Mouse (Mus musculus): ENCODE results near the gene Zfp367. TPM values are rescaled to one million over a fixed set of nuclear protein-coding genes. Genes with fewer than 3 reads are reported as not detected.
A peak's percentile ranks its signal among the peaks of the same experiment; 100 is the strongest.

Gene Zfp367
- polyA plus RNA-seq, 1 experiment from 2014 or later = 18.8 TPM

GRCm38 (mm10) chr13:64107105-64107504, 45.9 kb downstream of the Zfp367 start:
- no peaks in the 10 kb centered on the region for H3K9me3 ChIP-seq
- no peaks in the 10 kb centered on the region for H3K36me3 ChIP-seq (replicated peaks)
- no peak overlapping the region for H3K27ac ChIP-seq
- DNase-seq (ENCODE audit: extremely low spot score, low spot score) = no peak
- WGBS = 63% methylated on average over 3 of the region's 3 CpGs
- peaks cover 23% of the 10 kb centered on the region for H3K4me1 ChIP-seq
- no peak overlapping the region for H3K4me3 ChIP-seq
- H3K27me3 ChIP-seq (ENCODE audit: poor library complexity, severe bottlenecking) = peaks cover 43% of the 10 kb centered on the region

GRCm38 (mm10) chr13:64105690-64106089, 47.3 kb downstream of the Zfp367 start:
- Histone ChIP-seq H3K27me3 (ENCODE audit: poor library complexity, severe bottlenecking) (peaks cover 43% of the 10 kb centered on the region), H3K36me3 (replicated peaks) (no peaks in the 10 kb centered on the region), H3K4me3 (no peak overlapping the region), H3K9me3 (no peaks in the 10 kb centered on the region), H3K4me1 (peaks cover 23% of the 10 kb centered on the region), H3K27ac (no peak overlapping the region)
- 94% methylated on average over 3 of the region's 3 CpGs for WGBS
- no peak for DNase-seq (ENCODE audit: extremely low spot score, low spot score)

- no peak for DNase-seq (ENCODE audit: extremely low spot score, low spot score)
- 67% methylated on average over 3 of the region's 3 CpGs for WGBS
- no peaks in the 10 kb centered on the region for H3K36me3 ChIP-seq (replicated peaks)
- H3K4me3 ChIP-seq = no peak overlapping the region
- H3K27ac ChIP-seq = no peak overlapping the region
- H3K9me3 ChIP-seq = no peaks in the 10 kb centered on the region
- peaks cover 22% of the 10 kb centered on the region for H3K27me3 ChIP-seq (ENCODE audit: poor library complexity, severe bottlenecking)
- no peaks in the 10 kb centered on the region for H3K4me1 ChIP-seq
These were observed 52.8 kb downstream of the Zfp367 start for GRCm38 (mm10) chr13:64100186-64100585.

GRCm38 (mm10) chr13:64098992-64099391, 54.0 kb downstream of the Zfp367 start:
- 72% methylated on average over 9 of the region's 9 CpGs for WGBS

GRCm38 (mm10) chr13:64093341-64093740, 59.7 kb downstream of the Zfp367 start:
- Histone ChIP-seq H3K9me3 (no peaks in the 10 kb centered on the region), H3K4me1 (peaks cover 4% of the 10 kb centered on the region; the same call in 1 of the 2 replicates), H3K27ac (no peak overlapping the region), H3K36me3 (replicated peaks) (no peaks in the 10 kb centered on the region), H3K27me3 (ENCODE audit: poor library complexity, severe bottlenecking) (0 out of 2 replicates have a peak, but pooled peaks cover 4% of the 10 kb centered on the region), H3K4me3 (no peak overlapping the region)
- peak; percentile 72 for DNase-seq (ENCODE audit: extremely low spot score, low spot score)
- WGBS = 6% methylated on average over 1 of the region's 1 CpGs

More at GRCm38 (mm10) chr13:64098992-64099391, 54.0 kb downstream of the Zfp367 start:
- Histone ChIP-seq H3K36me3 (replicated peaks) (no peaks in the 10 kb centered on the region), H3K27me3 (ENCODE audit: poor library complexity, severe bottlenecking) (peaks cover 10% of the 10 kb centered on the region), H3K4me1 (no peaks in the 10 kb centered on the region), H3K9me3 (no peaks in the 10 kb centered on the region), H3K27ac (no peak overlapping the region), H3K4me3 (no peak overlapping the region)
- DNase-seq (ENCODE audit: extremely low spot score, low spot score) = no peak

GRCm38 (mm10) chr13:64092752-64093151, 60.2 kb downstream of the Zfp367 start:
- no peaks in the 10 kb centered on the region for H3K36me3 ChIP-seq (replicated peaks)
- H3K9me3 ChIP-seq = no peaks in the 10 kb centered on the region
- no peak for DNase-seq (ENCODE audit: extremely low spot score, low spot score)
- H3K27me3 ChIP-seq (ENCODE audit: poor library complexity, severe bottlenecking) = 0 out of 2 replicates have a peak, but pooled peaks cover 4% of the 10 kb centered on the region
- H3K27ac ChIP-seq = no peak overlapping the region
- peaks cover 4% of the 10 kb centered on the region; the same call in 1 of the 2 replicates for H3K4me1 ChIP-seq
- 83% methylated on average over 6 of the region's 6 CpGs for WGBS
- no peak overlapping the region for H3K4me3 ChIP-seq

GRCm38 (mm10) chr13:64092141-64092540, 60.9 kb downstream of the Zfp367 start:
- no peak for DNase-seq (ENCODE audit: extremely low spot score, low spot score)
- Histone ChIP-seq H3K9me3 (no peaks in the 10 kb centered on the region), H3K27ac (no peak overlapping the region), H3K36me3 (replicated peaks) (no peaks in the 10 kb centered on the region), H3K4me1 (peaks cover 4% of the 10 kb centered on the region; the same call in 1 of the 2 replicates), H3K4me3 (no peak overlapping the region), H3K27me3 (ENCODE audit: poor library complexity, severe bottlenecking) (0 out of 2 replicates have a peak, but pooled peaks cover 4% of the 10 kb centered on the region)
- WGBS = 78% methylated on average over 3 of the region's 3 CpGs

- Histone ChIP-seq H3K4me3 (no peak overlapping the region), H3K27me3 (ENCODE audit: poor library complexity, severe bottlenecking) (0 out of 2 replicates have a peak, but pooled peaks cover 4% of the 10 kb centered on the region), H3K9me3 (no peaks in the 10 kb centered on the region), H3K4me1 (peaks cover 4% of the 10 kb centered on the region; the same call in 1 of the 2 replicates), H3K27ac (no peak overlapping the region), H3K36me3 (replicated peaks) (no peaks in the 10 kb centered on the region)
- no peak for DNase-seq (ENCODE audit: extremely low spot score, low spot score)
- 81% methylated on average over 7 of the region's 7 CpGs for WGBS
These were observed 62.0 kb downstream of the Zfp367 start for GRCm38 (mm10) chr13:64091006-64091405.

GRCm38 (mm10) chr13:64090278-64090677, 62.7 kb downstream of the Zfp367 start:
- no peak overlapping the region for H3K4me3 ChIP-seq
- DNase-seq (ENCODE audit: extremely low spot score, low spot score) = no peak
- 89% methylated on average over 5 of the region's 5 CpGs for WGBS
- H3K4me1 ChIP-seq = peaks cover 4% of the 10 kb centered on the region; the same call in 1 of the 2 replicates
- H3K27ac ChIP-seq = no peak overlapping the region
- no peaks in the 10 kb centered on the region for H3K9me3 ChIP-seq
- no peaks in the 10 kb centered on the region for H3K36me3 ChIP-seq (replicated peaks)
- H3K27me3 ChIP-seq (ENCODE audit: poor library complexity, severe bottlenecking) = 0 out of 2 replicates have a peak, but pooled peaks cover 4% of the 10 kb centered on the region

GRCm38 (mm10) chr13:64089130-64089529, 63.9 kb downstream of the Zfp367 start, which contains the start of gene Hsd17b3:
Gene Hsd17b3, minus strand, starts transcription at chr13:64089230.
- no peaks in the 10 kb centered on the region for H3K36me3 ChIP-seq (replicated peaks)
- H3K4me3 ChIP-seq = no peak within 1 kb of the TSS
- 0 out of 2 replicates have a peak, but pooled peaks cover 4% of the 10 kb centered on the region for H3K27me3 ChIP-seq (ENCODE audit: poor library complexity, severe bottlenecking)
- peaks cover 4% of the 10 kb centered on the region; the same call in 1 of the 2 replicates for H3K4me1 ChIP-seq
- 74% methylated on average over 4 of the region's 4 CpGs for WGBS
- no peak for DNase-seq (ENCODE audit: extremely low spot score, low spot score)
- no peaks in the 10 kb centered on the region for H3K9me3 ChIP-seq
- H3K27ac ChIP-seq = no peak within 1 kb of the TSS

- Histone ChIP-seq H3K4me3 (no peak overlapping the region), H3K27ac (no peak overlapping the region), H3K36me3 (replicated peaks) (no peaks in the 10 kb centered on the region), H3K27me3 (ENCODE audit: poor library complexity, severe bottlenecking) (0 out of 2 replicates have a peak, but pooled peaks cover 4% of the 10 kb centered on the region), H3K9me3 (no peaks in the 10 kb centered on the region), H3K4me1 (peaks cover 4% of the 10 kb centered on the region; the same call in 1 of the 2 replicates)
- DNase-seq (ENCODE audit: extremely low spot score, low spot score) = no peak
- 92% methylated on average over 7 of the region's 7 CpGs for WGBS
These were observed 64.9 kb downstream of the Zfp367 start for GRCm38 (mm10) chr13:64088057-64088456.

GRCm38 (mm10) chr13:64086036-64086435, 67.0 kb downstream of the Zfp367 start:
- H3K27ac ChIP-seq = no peak overlapping the region
- 91% methylated on average over 5 of the region's 5 CpGs for WGBS
- no peak overlapping the region for H3K4me3 ChIP-seq

GRCm38 (mm10) chr13:64083331-64083730, 69.7 kb downstream of the Zfp367 start:
- DNase-seq (ENCODE audit: extremely low spot score, low spot score) = no peak
- Histone ChIP-seq H3K9me3 (no peaks in the 10 kb centered on the region), H3K4me3 (no peak overlapping the region), H3K4me1 (peaks cover 27% of the 10 kb centered on the region), H3K36me3 (replicated peaks) (no peaks in the 10 kb centered on the region), H3K27ac (no peak overlapping the region; the same call in 1 of the 2 replicates), H3K27me3 (ENCODE audit: poor library complexity, severe bottlenecking) (no peaks in the 10 kb centered on the region)
- 87% methylated on average over 3 of the region's 3 CpGs for WGBS

More at GRCm38 (mm10) chr13:64086036-64086435, 67.0 kb downstream of the Zfp367 start:
- Histone ChIP-seq H3K36me3 (replicated peaks) (no peaks in the 10 kb centered on the region), H3K4me1 (peaks cover 16% of the 10 kb centered on the region), H3K9me3 (no peaks in the 10 kb centered on the region), H3K27me3 (ENCODE audit: poor library complexity, severe bottlenecking) (no peaks in the 10 kb centered on the region)
- no peak for DNase-seq (ENCODE audit: extremely low spot score, low spot score)

Measured in forebrain, embryonic 10.5 days (tissue).